Mouse (Mus musculus): ENCODE data around the gene Calr3. TPM values are rescaled to one million over a fixed set of nuclear protein-coding genes. Genes with fewer than 3 reads are reported as not detected.

Calr3 gene
- polyA plus RNA-seq, 1 experiment from 2014 or later = 0.71 TPM

GRCm38 (mm10) chr8:72470684-72471083 lies 27.0 kb upstream of the Calr3 start:
- no peak overlapping the region for H3K4me2 ChIP-seq
- ATAC-seq (ENCODE audit: low FRiP score) (no peak), DNase-seq (ENCODE audit: low spot score, missing footprints) (no peak)
- no peak overlapping the region for H3K27ac ChIP-seq (ENCODE audit: low read depth, low read length)
- no peaks in the 10 kb centered on the region for H3K9me3 ChIP-seq (ENCODE audit: control insufficient read depth, low read length)
- H3K9ac ChIP-seq (ENCODE audit: low read length) = no peak overlapping the region
- no peaks in the 10 kb centered on the region for H3K27me3 ChIP-seq (ENCODE audit: control insufficient read depth, insufficient read depth, low read length)
- H3K36me3 ChIP-seq (ENCODE audit: control insufficient read depth, insufficient read depth, low read length) = peaks cover 50% of the 10 kb centered on the region
- no peak overlapping the region for H3K4me3 ChIP-seq (ENCODE audit: low read depth, low read length)
- H3K4me1 ChIP-seq (ENCODE audit: control insufficient read depth, insufficient read depth, low read length) = peaks cover 3% of the 10 kb centered on the region
- 94% methylated on average over 7 of the region's 7 CpGs for WGBS

- 95% methylated on average over 8 of the region's 8 CpGs for WGBS
- Histone ChIP-seq H3K9me3 (ENCODE audit: control insufficient read depth, low read length) (no peaks in the 10 kb centered on the region), H3K27ac (ENCODE audit: low read depth, low read length) (no peak overlapping the region), H3K4me2 (no peak overlapping the region), H3K36me3 (ENCODE audit: control insufficient read depth, insufficient read depth, low read length) (peaks cover 57% of the 10 kb centered on the region), H3K9ac (ENCODE audit: low read length) (no peak overlapping the region), H3K4me3 (ENCODE audit: low read depth, low read length) (no peak overlapping the region), H3K27me3 (ENCODE audit: control insufficient read depth, insufficient read depth, low read length) (no peaks in the 10 kb centered on the region), H3K4me1 (ENCODE audit: control insufficient read depth, insufficient read depth, low read length) (peaks cover 3% of the 10 kb centered on the region)
- DNase-seq (ENCODE audit: low spot score, missing footprints) (no peak), ATAC-seq (ENCODE audit: low FRiP score) (no peak)
Observed at GRCm38 (mm10) chr8:72469984-72470383, 26.3 kb upstream of the Calr3 start.

GRCm38 (mm10) chr8:72469243-72469642 lies 25.6 kb upstream of the Calr3 start:
- H3K4me3 ChIP-seq (ENCODE audit: low read depth, low read length) = no peak overlapping the region
- no peak overlapping the region for H3K9ac ChIP-seq (ENCODE audit: low read length)
- ATAC-seq (ENCODE audit: low FRiP score) (no peak), DNase-seq (ENCODE audit: low spot score, missing footprints) (no peak)
- WGBS = 88% methylated on average over 2 of the region's 2 CpGs
- peaks cover 63% of the 10 kb centered on the region for H3K36me3 ChIP-seq (ENCODE audit: control insufficient read depth, insufficient read depth, low read length)
- peaks cover 2% of the 10 kb centered on the region for H3K4me1 ChIP-seq (ENCODE audit: control insufficient read depth, insufficient read depth, low read length)
- H3K9me3 ChIP-seq (ENCODE audit: control insufficient read depth, low read length) = no peaks in the 10 kb centered on the region
- no peaks in the 10 kb centered on the region for H3K27me3 ChIP-seq (ENCODE audit: control insufficient read depth, insufficient read depth, low read length)
- no peak overlapping the region for H3K4me2 ChIP-seq
- no peak overlapping the region for H3K27ac ChIP-seq (ENCODE audit: low read depth, low read length)

- Histone ChIP-seq H3K27me3 (ENCODE audit: control insufficient read depth, insufficient read depth, low read length) (no peaks in the 10 kb centered on the region), H3K9ac (ENCODE audit: low read length) (no peak overlapping the region), H3K27ac (ENCODE audit: low read depth, low read length) (no peak overlapping the region), H3K4me1 (ENCODE audit: control insufficient read depth, insufficient read depth, low read length) (no peaks in the 10 kb centered on the region), H3K4me3 (ENCODE audit: low read depth, low read length) (no peak overlapping the region), H3K4me2 (no peak overlapping the region), H3K9me3 (ENCODE audit: control insufficient read depth, low read length) (no peaks in the 10 kb centered on the region), H3K36me3 (ENCODE audit: control insufficient read depth, insufficient read depth, low read length) (peaks cover 82% of the 10 kb centered on the region)
- ATAC-seq (ENCODE audit: low FRiP score) (no peak), DNase-seq (ENCODE audit: low spot score, missing footprints) (peak; percentile 51)
- WGBS = over 99% methylated on average over 10 of the region's 10 CpGs
Observed at GRCm38 (mm10) chr8:72464211-72464610, 20.5 kb upstream of the Calr3 start.

GRCm38 (mm10) chr8:72459881-72460533 lies 16.3 kb upstream of the Calr3 start:
- 96% methylated on average over 4 of the region's 4 CpGs for WGBS

GRCm38 (mm10) chr8:72458457-72458856 lies 14.8 kb upstream of the Calr3 start:
- Histone ChIP-seq H3K4me2 (no peak overlapping the region), H3K4me1 (ENCODE audit: control insufficient read depth, insufficient read depth, low read length) (no peaks in the 10 kb centered on the region), H3K36me3 (ENCODE audit: control insufficient read depth, insufficient read depth, low read length) (peaks cover 37% of the 10 kb centered on the region), H3K9ac (ENCODE audit: low read length) (no peak overlapping the region), H3K27me3 (ENCODE audit: control insufficient read depth, insufficient read depth, low read length) (no peaks in the 10 kb centered on the region), H3K4me3 (ENCODE audit: low read depth, low read length) (no peak overlapping the region), H3K9me3 (ENCODE audit: control insufficient read depth, low read length) (peaks cover 2% of the 10 kb centered on the region), H3K27ac (ENCODE audit: low read depth, low read length) (no peak overlapping the region)
- 93% methylated on average over 6 of the region's 6 CpGs for WGBS
- ATAC-seq (ENCODE audit: low FRiP score) = no peak
- DNase-seq (ENCODE audit: low spot score, missing footprints) = no peak

More at GRCm38 (mm10) chr8:72459881-72460533, 16.3 kb upstream of the Calr3 start:
- H3K27me3 ChIP-seq (ENCODE audit: control insufficient read depth, insufficient read depth, low read length) = no peaks in the 10 kb centered on the region
- H3K9ac ChIP-seq (ENCODE audit: low read length) = no peak overlapping the region
- H3K27ac ChIP-seq (ENCODE audit: low read depth, low read length) = no peak overlapping the region
- no peak for DNase-seq (ENCODE audit: low spot score, missing footprints)
- no peak overlapping the region for H3K4me3 ChIP-seq (ENCODE audit: low read depth, low read length)
- ATAC-seq (ENCODE audit: low FRiP score) = no peak
- H3K4me1 ChIP-seq (ENCODE audit: control insufficient read depth, insufficient read depth, low read length) = no peaks in the 10 kb centered on the region
- H3K9me3 ChIP-seq (ENCODE audit: control insufficient read depth, low read length) = no peaks in the 10 kb centered on the region
- H3K36me3 ChIP-seq (ENCODE audit: control insufficient read depth, insufficient read depth, low read length) = peaks cover 48% of the 10 kb centered on the region
- no peak overlapping the region for H3K4me2 ChIP-seq

GRCm38 (mm10) chr8:72457806-72458205 lies 14.1 kb upstream of the Calr3 start:
- H3K9ac ChIP-seq (ENCODE audit: low read length) = no peak overlapping the region
- H3K27me3 ChIP-seq (ENCODE audit: control insufficient read depth, insufficient read depth, low read length) = no peaks in the 10 kb centered on the region
- H3K4me1 ChIP-seq (ENCODE audit: control insufficient read depth, insufficient read depth, low read length) = no peaks in the 10 kb centered on the region
- peaks cover 4% of the 10 kb centered on the region for H3K9me3 ChIP-seq (ENCODE audit: control insufficient read depth, low read length)
- peaks cover 31% of the 10 kb centered on the region for H3K36me3 ChIP-seq (ENCODE audit: control insufficient read depth, insufficient read depth, low read length)
- ATAC-seq (ENCODE audit: low FRiP score) (no peak), DNase-seq (ENCODE audit: low spot score, missing footprints) (peak; percentile 10)
- no peak overlapping the region for H3K27ac ChIP-seq (ENCODE audit: low read depth, low read length)
- 91% methylated on average over 3 of the region's 3 CpGs for WGBS
- H3K4me3 ChIP-seq (ENCODE audit: low read depth, low read length) = no peak overlapping the region
- H3K4me2 ChIP-seq = no peak overlapping the region

GRCm38 (mm10) chr8:72455317-72455716 lies 11.6 kb upstream of the Calr3 start:
- Histone ChIP-seq H3K36me3 (ENCODE audit: control insufficient read depth, insufficient read depth, low read length) (peaks cover 11% of the 10 kb centered on the region), H3K4me1 (ENCODE audit: control insufficient read depth, insufficient read depth, low read length) (no peaks in the 10 kb centered on the region), H3K4me2 (no peak overlapping the region), H3K4me3 (ENCODE audit: low read depth, low read length) (no peak overlapping the region), H3K9me3 (ENCODE audit: control insufficient read depth, low read length) (peaks cover 4% of the 10 kb centered on the region), H3K9ac (ENCODE audit: low read length) (no peak overlapping the region), H3K27me3 (ENCODE audit: control insufficient read depth, insufficient read depth, low read length) (no peaks in the 10 kb centered on the region), H3K27ac (ENCODE audit: low read depth, low read length) (no peak overlapping the region)
- 90% methylated on average over 4 of the region's 4 CpGs for WGBS
- ATAC-seq (ENCODE audit: low FRiP score) = no peak
- no peak for DNase-seq (ENCODE audit: low spot score, missing footprints)

GRCm38 (mm10) chr8:72453904-72454303 lies 10.2 kb upstream of the Calr3 start:
- Histone ChIP-seq H3K27me3 (ENCODE audit: control insufficient read depth, insufficient read depth, low read length) (no peaks in the 10 kb centered on the region), H3K9me3 (ENCODE audit: control insufficient read depth, low read length) (peaks cover 4% of the 10 kb centered on the region), H3K36me3 (ENCODE audit: control insufficient read depth, insufficient read depth, low read length) (peaks cover 6% of the 10 kb centered on the region), H3K27ac (ENCODE audit: low read depth, low read length) (no peak overlapping the region), H3K9ac (ENCODE audit: low read length) (no peak overlapping the region), H3K4me2 (no peak overlapping the region), H3K4me3 (ENCODE audit: low read depth, low read length) (no peak overlapping the region), H3K4me1 (ENCODE audit: control insufficient read depth, insufficient read depth, low read length) (no peaks in the 10 kb centered on the region)
- WGBS = 97% methylated on average over 2 of the region's 2 CpGs
- DNase-seq (ENCODE audit: low spot score, missing footprints) = no peak
- ATAC-seq (ENCODE audit: low FRiP score) = no peak

All from midbrain, embryonic 11.5 days (tissue).